Mouse (Mus musculus): ENCODE data around the gene Gm49325. TPM values are rescaled to one million over a fixed set of nuclear protein-coding genes. Genes with fewer than 3 reads are reported as not detected.

Gm49325 gene
- polyA plus RNA-seq, 1 experiment from 2014 or later: not detected

DNA sequence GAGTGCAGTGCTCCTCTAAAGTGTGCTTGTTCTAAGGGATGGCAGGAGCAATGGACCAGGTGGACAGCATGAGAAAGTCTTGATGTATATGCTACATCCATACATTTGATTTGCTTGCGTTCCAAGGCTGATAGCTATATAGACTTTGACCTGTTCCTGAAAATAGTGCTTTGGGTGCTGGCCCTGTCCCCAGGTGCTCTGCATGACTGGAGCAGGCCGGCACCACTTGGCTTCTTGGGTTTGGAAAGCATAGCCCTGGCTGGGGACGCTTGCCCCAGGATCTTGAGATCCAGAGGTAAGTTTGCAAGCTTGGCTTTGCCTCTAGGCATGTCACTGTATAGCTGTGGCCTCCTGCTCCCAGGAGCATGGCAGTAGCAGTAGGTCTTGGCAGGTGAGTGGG lies 19.4 kb upstream of the Gm49325 start:
- Histone ChIP-seq H3K27ac (ENCODE audit: low read length) (0 out of 2 replicates have a peak overlapping the region, but pooled peaks have one; percentile 20), H3K4me1 (ENCODE audit: control insufficient read depth, insufficient read depth, low read length) (peaks cover 46% of the 10 kb centered on the region)

DNA sequence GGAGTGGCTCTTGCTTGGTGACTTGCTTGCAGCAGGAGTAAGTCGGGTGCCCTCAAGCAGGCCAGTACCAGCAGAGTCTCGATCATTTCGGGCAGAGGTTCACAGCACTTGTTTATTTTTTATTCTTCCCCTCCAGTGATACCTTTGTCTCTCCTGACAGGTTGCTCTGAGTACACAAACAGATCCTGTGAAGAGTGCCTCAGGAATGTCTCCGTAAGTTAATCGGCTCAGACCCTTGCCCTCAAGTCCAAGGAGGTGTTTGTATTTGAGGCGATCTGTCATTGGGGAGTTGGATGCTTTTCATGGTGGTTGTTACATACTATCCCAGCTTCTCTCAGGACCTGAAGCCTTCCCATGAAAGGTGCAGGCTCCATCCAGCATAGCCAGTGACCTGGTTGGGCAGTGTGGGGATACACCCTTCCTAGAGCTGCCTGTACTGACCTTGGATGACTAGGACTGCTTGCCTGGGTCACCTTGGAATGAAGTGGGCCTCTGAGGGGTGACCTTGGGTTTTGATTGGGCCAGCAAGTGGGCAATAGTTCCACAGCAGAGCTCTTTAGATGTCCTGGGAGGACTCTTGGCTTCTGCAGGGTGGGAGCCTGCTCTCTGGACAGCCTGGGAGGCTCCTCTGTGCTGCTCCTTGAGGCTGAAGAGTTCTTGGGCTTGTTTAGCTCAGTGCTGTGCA lies 18.8 kb upstream of the Gm49325 start:
- Histone ChIP-seq H3K4me3 (ENCODE audit: low read length) (no peak overlapping the region), H3K4me2 (ENCODE audit: low read depth, low read length) (peak overlapping the region; percentile 21; the same call in 1 of the 2 replicates), H3K4me1 (ENCODE audit: control insufficient read depth, insufficient read depth, low read length) (peaks cover 46% of the 10 kb centered on the region), H3K27me3 (replicated peaks; ENCODE audit: control insufficient read depth, insufficient read depth, low read length) (no peaks in the 10 kb centered on the region), H3K9ac (ENCODE audit: low read depth, low read length) (0 out of 2 replicates have a peak overlapping the region, but pooled peaks have one; percentile 1), H3K9me3 (ENCODE audit: control insufficient read depth, low read length) (no peaks in the 10 kb centered on the region), H3K36me3 (ENCODE audit: control insufficient read depth, insufficient read depth, low read length) (peaks cover 7% of the 10 kb centered on the region; the same call in 1 of the 2 replicates), H3K27ac (ENCODE audit: low read length) (peak overlapping the region; percentile 20; the same call in 1 of the 2 replicates)
- WGBS: 64% methylated on average over 6 of the region's 6 CpGs
- 0 out of 2 replicates have a peak, but pooled peaks have one; percentile 5 for ATAC-seq

More for the DNA sequence above, 19.4 kb upstream of the Gm49325 start:
- WGBS: 67% methylated on average over 3 of the region's 3 CpGs
- peak overlapping the region; percentile 21; the same call in 1 of the 2 replicates for H3K4me2 ChIP-seq (ENCODE audit: low read depth, low read length)
- no peak overlapping the region for H3K4me3 ChIP-seq (ENCODE audit: low read length)
- no peaks in the 10 kb centered on the region for H3K9me3 ChIP-seq (ENCODE audit: control insufficient read depth, low read length)
- no peak for ATAC-seq
- H3K27me3 ChIP-seq (replicated peaks; ENCODE audit: control insufficient read depth, insufficient read depth, low read length): no peaks in the 10 kb centered on the region
- peaks cover 3% of the 10 kb centered on the region; the same call in 1 of the 2 replicates for H3K36me3 ChIP-seq (ENCODE audit: control insufficient read depth, insufficient read depth, low read length)
- H3K9ac ChIP-seq (ENCODE audit: low read depth, low read length): no peak overlapping the region

DNA sequence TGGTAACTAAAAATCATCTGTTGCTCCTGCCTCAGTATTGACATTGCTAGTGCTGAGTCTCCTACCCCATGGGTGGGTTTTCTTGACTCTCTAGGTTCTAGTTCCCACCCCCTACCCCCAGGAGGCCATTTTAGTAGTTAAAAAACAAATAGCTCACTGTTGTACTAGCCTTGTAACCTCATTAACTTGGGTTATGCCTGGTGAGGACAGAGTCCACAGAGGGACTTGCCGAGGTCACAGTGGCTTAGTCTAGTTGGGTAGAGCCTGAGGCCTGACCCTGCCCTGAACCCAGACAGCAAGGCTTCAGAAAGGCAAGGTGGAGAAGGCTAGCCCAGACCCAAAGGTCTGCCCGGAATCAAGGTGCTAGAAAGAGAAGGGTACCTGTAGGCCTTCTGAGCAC lies 18.0 kb upstream of the Gm49325 start:
- peaks cover 10% of the 10 kb centered on the region for H3K36me3 ChIP-seq (ENCODE audit: control insufficient read depth, insufficient read depth, low read length)
- no peaks in the 10 kb centered on the region for H3K9me3 ChIP-seq (ENCODE audit: control insufficient read depth, low read length)
- no peak overlapping the region for H3K4me3 ChIP-seq (ENCODE audit: low read length)
- no peak for ATAC-seq
- H3K27me3 ChIP-seq (replicated peaks; ENCODE audit: control insufficient read depth, insufficient read depth, low read length): no peaks in the 10 kb centered on the region
- peaks cover 40% of the 10 kb centered on the region for H3K4me1 ChIP-seq (ENCODE audit: control insufficient read depth, insufficient read depth, low read length)
- 66% methylated on average over 2 of the region's 2 CpGs for WGBS
- H3K9ac ChIP-seq (ENCODE audit: low read depth, low read length): no peak overlapping the region
- H3K27ac ChIP-seq (ENCODE audit: low read length): no peak overlapping the region
- no peak overlapping the region for H3K4me2 ChIP-seq (ENCODE audit: low read depth, low read length)

- Histone ChIP-seq H3K9ac (ENCODE audit: low read depth, low read length) (no peak overlapping the region), H3K27me3 (replicated peaks; ENCODE audit: control insufficient read depth, insufficient read depth, low read length) (no peaks in the 10 kb centered on the region), H3K9me3 (ENCODE audit: control insufficient read depth, low read length) (no peaks in the 10 kb centered on the region), H3K4me3 (ENCODE audit: low read length) (no peak overlapping the region), H3K4me2 (ENCODE audit: low read depth, low read length) (no peak overlapping the region), H3K36me3 (ENCODE audit: control insufficient read depth, insufficient read depth, low read length) (peaks cover 19% of the 10 kb centered on the region), H3K27ac (ENCODE audit: low read length) (no peak overlapping the region), H3K4me1 (ENCODE audit: control insufficient read depth, insufficient read depth, low read length) (peaks cover 35% of the 10 kb centered on the region)
- 83% methylated on average over 7 of the region's 7 CpGs for WGBS
- ATAC-seq: no peak
Observed at GRCm38 (mm10) chr10:77589117-77589516, 16.9 kb upstream of the Gm49325 start.

- no peak for ATAC-seq
- Histone ChIP-seq H3K36me3 (ENCODE audit: control insufficient read depth, insufficient read depth, low read length) (peaks cover 26% of the 10 kb centered on the region), H3K4me1 (ENCODE audit: control insufficient read depth, insufficient read depth, low read length) (peaks cover 35% of the 10 kb centered on the region), H3K9ac (ENCODE audit: low read depth, low read length) (no peak overlapping the region), H3K27ac (ENCODE audit: low read length) (no peak overlapping the region), H3K9me3 (ENCODE audit: control insufficient read depth, low read length) (no peaks in the 10 kb centered on the region), H3K4me2 (ENCODE audit: low read depth, low read length) (no peak overlapping the region), H3K4me3 (ENCODE audit: low read length) (no peak overlapping the region), H3K27me3 (replicated peaks; ENCODE audit: control insufficient read depth, insufficient read depth, low read length) (no peaks in the 10 kb centered on the region)
- 76% methylated on average over 8 of the region's 8 CpGs for WGBS
Observed at GRCm38 (mm10) chr10:77589749-77590148, 16.2 kb upstream of the Gm49325 start.

DNA sequence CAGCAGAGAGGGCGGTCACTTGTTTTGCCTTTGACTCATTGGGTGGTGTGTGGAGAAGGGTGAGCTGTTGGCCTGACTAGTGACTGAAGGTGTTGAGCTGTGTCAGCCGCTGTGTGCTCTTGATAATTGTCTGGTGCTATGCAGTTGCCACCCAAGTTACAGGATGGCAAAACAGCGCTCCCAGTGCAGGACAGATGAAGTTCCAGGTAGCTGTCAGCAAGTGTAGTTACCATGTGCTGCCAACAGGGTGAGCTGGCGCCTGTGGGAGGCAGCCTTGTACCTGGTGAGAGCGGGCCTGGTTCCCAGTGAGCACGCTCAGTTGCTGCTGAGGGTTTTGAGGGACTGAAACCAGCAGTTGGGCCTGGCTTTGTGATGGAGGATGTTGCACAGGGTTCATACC lies 15.2 kb upstream of the Gm49325 start:
- H3K4me3 ChIP-seq (ENCODE audit: low read length): no peak overlapping the region
- peaks cover 30% of the 10 kb centered on the region for H3K36me3 ChIP-seq (ENCODE audit: control insufficient read depth, insufficient read depth, low read length)
- no peak overlapping the region for H3K9ac ChIP-seq (ENCODE audit: low read depth, low read length)
- no peaks in the 10 kb centered on the region for H3K27me3 ChIP-seq (replicated peaks; ENCODE audit: control insufficient read depth, insufficient read depth, low read length)
- H3K4me1 ChIP-seq (ENCODE audit: control insufficient read depth, insufficient read depth, low read length): peaks cover 32% of the 10 kb centered on the region
- WGBS: 43% methylated on average over 6 of the region's 6 CpGs
- no peaks in the 10 kb centered on the region for H3K9me3 ChIP-seq (ENCODE audit: control insufficient read depth, low read length)
- H3K4me2 ChIP-seq (ENCODE audit: low read depth, low read length): no peak overlapping the region
- peak overlapping the region; percentile 42; the same call in 1 of the 2 replicates for H3K27ac ChIP-seq (ENCODE audit: low read length)
- ATAC-seq: peak; percentile 74

DNA sequence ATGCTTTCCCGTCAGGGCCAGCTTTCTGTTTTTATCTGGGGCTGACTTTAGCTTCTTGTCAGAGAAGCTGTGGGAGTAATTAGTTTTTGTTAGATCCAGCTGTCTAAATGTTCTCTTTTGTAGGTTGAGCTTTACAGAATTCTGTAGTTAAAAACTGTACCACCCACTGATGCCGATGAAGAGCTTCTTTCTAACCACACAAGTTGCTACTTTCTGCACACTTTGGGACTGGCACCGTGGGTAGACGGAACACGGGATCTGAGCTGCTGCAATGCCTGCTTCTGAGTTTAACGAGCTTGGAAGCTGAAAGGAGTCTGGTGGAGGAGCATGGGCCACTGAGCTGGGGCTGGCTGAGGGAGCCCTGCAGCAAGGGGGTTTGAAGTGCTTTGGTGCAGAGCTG lies 14.5 kb upstream of the Gm49325 start:
- Histone ChIP-seq H3K4me1 (ENCODE audit: control insufficient read depth, insufficient read depth, low read length) (peaks cover 28% of the 10 kb centered on the region), H3K9ac (ENCODE audit: low read depth, low read length) (no peak overlapping the region), H3K27me3 (replicated peaks; ENCODE audit: control insufficient read depth, insufficient read depth, low read length) (no peaks in the 10 kb centered on the region), H3K4me2 (ENCODE audit: low read depth, low read length) (no peak overlapping the region), H3K36me3 (ENCODE audit: control insufficient read depth, insufficient read depth, low read length) (peaks cover 30% of the 10 kb centered on the region), H3K27ac (ENCODE audit: low read length) (peak overlapping the region; percentile 3; the same call in 1 of the 2 replicates), H3K4me3 (ENCODE audit: low read length) (no peak overlapping the region), H3K9me3 (ENCODE audit: control insufficient read depth, low read length) (no peaks in the 10 kb centered on the region)
- ATAC-seq: no peak
- 77% methylated on average over 6 of the region's 6 CpGs for WGBS

DNA sequence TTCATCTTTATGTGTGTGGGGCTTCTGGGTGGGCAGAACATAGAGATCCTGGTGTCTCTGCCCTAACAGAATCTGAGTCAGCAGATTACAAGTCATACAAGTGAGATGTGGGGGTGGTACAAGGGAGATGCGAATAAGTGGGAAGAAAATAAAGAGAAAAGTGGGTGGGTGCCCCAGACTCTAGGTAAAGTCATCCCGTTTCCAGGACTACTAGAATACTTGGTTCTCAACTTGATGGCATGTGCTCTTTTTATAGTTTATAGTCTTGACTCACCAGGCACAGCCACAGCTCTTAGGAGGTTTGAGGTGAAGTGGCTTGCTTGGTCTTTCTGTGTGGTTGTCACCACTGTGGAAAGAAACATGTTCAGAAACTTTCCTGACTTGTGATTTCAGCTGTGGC lies 9.9 kb upstream of the Gm49325 start:
- Histone ChIP-seq H3K4me1 (ENCODE audit: control insufficient read depth, insufficient read depth, low read length) (peaks cover 2% of the 10 kb centered on the region), H3K27me3 (replicated peaks; ENCODE audit: control insufficient read depth, insufficient read depth, low read length) (no peaks in the 10 kb centered on the region), H3K9ac (ENCODE audit: low read depth, low read length) (no peak overlapping the region), H3K36me3 (ENCODE audit: control insufficient read depth, insufficient read depth, low read length) (peaks cover 37% of the 10 kb centered on the region), H3K27ac (ENCODE audit: low read length) (no peak overlapping the region), H3K4me3 (ENCODE audit: low read length) (no peak overlapping the region), H3K9me3 (ENCODE audit: control insufficient read depth, low read length) (no peaks in the 10 kb centered on the region), H3K4me2 (ENCODE audit: low read depth, low read length) (no peak overlapping the region)
- 88% methylated on average over 2 of the region's 2 CpGs for WGBS
- ATAC-seq: no peak

GRCm38 (mm10) chr10:77603021-77603420 lies 3.0 kb upstream of the Gm49325 start:
- ATAC-seq: no peak
- 67% methylated on average over 4 of the region's 4 CpGs for WGBS
- Histone ChIP-seq H3K4me1 (ENCODE audit: control insufficient read depth, insufficient read depth, low read length) (peaks cover 7% of the 10 kb centered on the region; the same call in 1 of the 2 replicates), H3K4me3 (ENCODE audit: low read length) (no peak overlapping the region), H3K9me3 (ENCODE audit: control insufficient read depth, low read length) (0 out of 2 replicates have a peak, but pooled peaks cover 3% of the 10 kb centered on the region), H3K36me3 (ENCODE audit: control insufficient read depth, insufficient read depth, low read length) (peaks cover 7% of the 10 kb centered on the region), H3K27ac (ENCODE audit: low read length) (no peak overlapping the region), H3K27me3 (replicated peaks; ENCODE audit: control insufficient read depth, insufficient read depth, low read length) (no peaks in the 10 kb centered on the region), H3K9ac (ENCODE audit: low read depth, low read length) (no peak overlapping the region), H3K4me2 (ENCODE audit: low read depth, low read length) (no peak overlapping the region)

Measured in intestine, embryonic 16.5 days (tissue).